Mouse (Mus musculus) retina, postnatal 7 days (tissue): ENCODE measurements around the gene Gm10959.

Experiments
- DNase-seq: peaks from one replicate; pipeline ENCODE4 v3.0.0-alpha.2; 2012; ENCODE audit warnings: low read depth, low spot score

The Gm10959 gene

GRCm38 (mm10) chr3:122894772-122895171 is 24.4 kb downstream of the Gm10959 start, which contains the start of gene Fabp2:
Gene Fabp2 (plus strand): TSS chr3:122895072.
- no peak for DNase-seq

GRCm38 (mm10) chr3:122888371-122888819 is 30.8 kb downstream of the Gm10959 start:
- no peak for DNase-seq

- DNase-seq, result no peak
Measured at GRCm38 (mm10) chr3:122887505-122888301, 31.5 kb downstream of the Gm10959 start.

- no peak for DNase-seq
Measured at GRCm38 (mm10) chr3:122878705-122879315, 40.4 kb downstream of the Gm10959 start.

GRCm38 (mm10) chr3:122877543-122877942 is 41.6 kb downstream of the Gm10959 start:
- DNase-seq, result no peak

GRCm38 (mm10) chr3:122876870-122877269 is 42.3 kb downstream of the Gm10959 start:
- DNase-seq, result no peak

- no peak for DNase-seq
Measured at GRCm38 (mm10) chr3:122871596-122871995, 47.6 kb downstream of the Gm10959 start.

- no peak for DNase-seq
Measured at GRCm38 (mm10) chr3:122868270-122868669, 50.9 kb downstream of the Gm10959 start.

- DNase-seq, result no peak
Measured at GRCm38 (mm10) chr3:122865092-122865491, 54.1 kb downstream of the Gm10959 start.
